Mouse (Mus musculus) MEL (cell line): ENCODE measurements around the gene Gm13697.

Experiments used
- CTCF ChIP-seq, 3 experiments: IDR thresholded peaks in 2 of 3; conservative IDR thresholded peaks in 1 of 3; 2 replicates each; pipeline ENCODE4 v1.5.1; 2011 to 2012; ENCODE audit warnings: low read length in 3 of 3, low read depth in 2 of 3, mild to moderate bottlenecking in 2 of 3, improper control_type of control experiment in 1 of 3, inconsistent platforms in 1 of 3, mixed read lengths in 1 of 3, moderate library complexity in 1 of 3; ENCODE audit not compliant: control insufficient read depth in 1 of 3, insufficient read depth in 1 of 3, poor library complexity in 1 of 3, severe bottlenecking in 1 of 3
- E2F4 ChIP-seq: IDR thresholded peaks from 2 replicates; pipeline ENCODE4 v1.6.1; 2011; ENCODE audit warnings: low read depth, low read length, improper control_type of control experiment, borderline replicate concordance
- ELF1 ChIP-seq: IDR thresholded peaks from 2 replicates; pipeline ENCODE4 v1.6.1; 2014; ENCODE audit warnings: low read depth, mild to moderate bottlenecking, inconsistent platforms, low read length, improper control_type of control experiment, moderate library complexity
- EP300 ChIP-seq, 2 experiments: IDR thresholded peaks; 2 replicates each; pipeline ENCODE4 v1.6.1; 2011; ENCODE audit warnings: improper control_type of control experiment in 2 of 2, low read length in 2 of 2, low read depth in 1 of 2, mild to moderate bottlenecking in 1 of 2
- HCFC1 ChIP-seq: IDR thresholded peaks from 2 replicates; pipeline ENCODE4 v1.6.1; 2012; ENCODE audit warnings: low read depth, mild to moderate bottlenecking, inconsistent platforms, low read length, improper control_type of control experiment, moderate library complexity
- MAZ ChIP-seq: IDR thresholded peaks from 2 replicates; pipeline ENCODE4 v1.6.1; 2012; ENCODE audit warnings: low read depth, mild to moderate bottlenecking, inconsistent platforms, low read length, improper control_type of control experiment
- MXI1 ChIP-seq: IDR thresholded peaks from 2 replicates; pipeline ENCODE4 v1.6.1; 2011; ENCODE audit warnings: mild to moderate bottlenecking, low read depth, low read length, improper control_type of control experiment
- MYB ChIP-seq: IDR thresholded peaks from 2 replicates; pipeline ENCODE4 v1.6.1; 2011; ENCODE audit warnings: mild to moderate bottlenecking, low read depth, low read length, improper control_type of control experiment
- POLR2A ChIP-seq, 2 experiments: IDR thresholded peaks; 2 replicates each; pipeline ENCODE4 v1.6.1; 2011 to 2012; ENCODE audit warnings: low read length in 2 of 2, mild to moderate bottlenecking in 2 of 2, control low read depth in 1 of 2, improper control_type of control experiment in 1 of 2, low read depth in 1 of 2, moderate library complexity in 1 of 2; ENCODE audit not compliant: control insufficient read depth in 1 of 2, insufficient read depth in 1 of 2, poor library complexity in 1 of 2
- UBTF ChIP-seq: IDR thresholded peaks from 2 replicates; pipeline ENCODE4 v1.6.1; 2012; ENCODE audit warnings: low read depth, mild to moderate bottlenecking, inconsistent platforms, low read length, improper control_type of control experiment, moderate library complexity, borderline replicate concordance; ENCODE audit not compliant: insufficient read depth

DNA sequence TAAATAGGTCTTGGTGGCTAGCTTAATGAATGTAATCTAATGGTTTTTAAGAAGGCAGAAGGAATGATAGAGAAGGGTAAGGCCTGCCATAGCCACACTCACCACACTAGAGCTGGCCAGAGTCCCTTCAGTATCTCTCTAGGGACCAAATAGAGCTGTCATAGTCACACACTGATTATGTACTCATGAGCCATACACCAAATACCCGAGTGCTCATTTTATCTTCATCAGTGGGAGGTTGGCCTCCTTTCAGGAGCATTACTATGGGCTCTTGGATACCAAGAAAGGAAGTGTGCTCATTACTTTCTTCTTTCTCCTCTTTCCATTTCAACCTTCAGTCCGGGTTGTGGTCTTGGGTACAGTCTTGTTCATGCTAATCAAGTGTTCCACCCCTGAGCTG is 37.4 kb downstream of the Gm13697 start:
- TF ChIP-seq POLR2A (IDR thresholded peaks at IDR 0.05; ENCODE audit: control insufficient read depth in 1 of 2, insufficient read depth in 1 of 2, low read depth in 1 of 2, low read length in 2 of 2, poor library complexity in 1 of 2) (no peak), MXI1 (no peak), MAZ (no peak), CTCF (IDR thresholded peaks at IDR 0.05 in 2 of 3, conservative IDR thresholded peaks at IDR 0.05 in 1 of 3; ENCODE audit: control insufficient read depth in 1 of 3, insufficient read depth in 1 of 3, low read depth in 2 of 3, low read length in 3 of 3, poor library complexity in 1 of 3, severe bottlenecking in 1 of 3) (no peak), EP300 (IDR thresholded peaks at IDR 0.05; ENCODE audit: low read depth in 1 of 2, low read length in 2 of 2) (no peak), ELF1 (no peak), MYB (no peak), UBTF (no peak), HCFC1 (no peak), E2F4 (no peak)
